Mouse (Mus musculus) activated CD4-positive, CD25-positive, alpha-beta regulatory T cell (primary cell): Measurements from ENCODE around the gene 2210011C24Rik. TPM values are rescaled to one million over a fixed set of nuclear protein-coding genes. Genes with fewer than 3 reads are reported as not detected.

Source experiments
- polyA plus RNA-seq, 2 experiments: library from polyadenylated mRNA; unstranded; fragments of 100-300 nt; shearing (Covaris generic); gene quantifications; one replicate each; pipeline ENCODE4 v1.2.1; 2017

2210011C24Rik gene
- polyA plus RNA-seq = 1 to 10 TPM; 4.0 to 4.1 TPM

DNA sequence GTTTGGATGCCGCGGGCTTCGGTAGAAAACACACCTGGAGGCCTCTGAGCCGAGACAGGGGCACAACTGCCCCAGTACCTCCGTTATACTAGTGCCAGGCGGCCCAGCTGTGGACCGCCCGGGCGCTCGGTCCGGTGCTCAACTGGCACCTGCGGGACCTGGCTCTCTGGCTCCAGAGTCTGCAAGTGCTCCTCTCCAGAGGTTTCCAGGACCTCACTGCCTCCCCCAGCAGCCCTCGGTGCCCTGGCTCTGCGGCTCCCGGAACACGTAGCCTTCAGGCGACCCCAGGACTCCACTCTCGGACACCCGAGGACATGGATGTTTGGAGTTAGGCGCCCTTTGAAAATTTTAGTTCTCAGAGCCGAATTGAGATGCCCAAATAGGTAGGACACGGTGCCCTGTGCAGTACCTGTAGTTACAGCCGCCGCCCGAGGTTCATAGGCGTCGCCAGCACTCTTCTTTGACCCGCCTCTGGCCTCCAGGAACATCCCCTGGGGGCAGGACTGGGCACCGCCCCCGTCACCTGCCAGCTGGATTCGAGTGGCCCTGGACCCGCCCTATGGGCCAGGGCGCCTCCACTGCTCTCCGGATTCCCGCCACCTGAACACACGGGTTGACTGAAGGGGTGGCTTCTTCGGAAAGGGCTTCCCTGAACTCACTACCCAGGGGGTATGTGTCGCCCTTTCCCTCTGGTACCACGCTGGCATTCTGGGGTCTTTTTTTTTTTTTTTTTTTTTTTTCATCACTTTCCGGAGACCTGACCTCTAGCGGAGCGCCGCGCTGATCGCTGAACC lies at the start of gene 2210011C24Rik:
Gene 2210011C24Rik, minus strand, starts transcription at position 467 of the 794 bp plus-strand sequence.

GRCm38 (mm10) chr8:84044900-84045299 lies 32.9 kb upstream of the 2210011C24Rik start, which contains the start of gene Rln3:
Gene Rln3 (minus strand): TSS chr8:84045000.

DNA sequence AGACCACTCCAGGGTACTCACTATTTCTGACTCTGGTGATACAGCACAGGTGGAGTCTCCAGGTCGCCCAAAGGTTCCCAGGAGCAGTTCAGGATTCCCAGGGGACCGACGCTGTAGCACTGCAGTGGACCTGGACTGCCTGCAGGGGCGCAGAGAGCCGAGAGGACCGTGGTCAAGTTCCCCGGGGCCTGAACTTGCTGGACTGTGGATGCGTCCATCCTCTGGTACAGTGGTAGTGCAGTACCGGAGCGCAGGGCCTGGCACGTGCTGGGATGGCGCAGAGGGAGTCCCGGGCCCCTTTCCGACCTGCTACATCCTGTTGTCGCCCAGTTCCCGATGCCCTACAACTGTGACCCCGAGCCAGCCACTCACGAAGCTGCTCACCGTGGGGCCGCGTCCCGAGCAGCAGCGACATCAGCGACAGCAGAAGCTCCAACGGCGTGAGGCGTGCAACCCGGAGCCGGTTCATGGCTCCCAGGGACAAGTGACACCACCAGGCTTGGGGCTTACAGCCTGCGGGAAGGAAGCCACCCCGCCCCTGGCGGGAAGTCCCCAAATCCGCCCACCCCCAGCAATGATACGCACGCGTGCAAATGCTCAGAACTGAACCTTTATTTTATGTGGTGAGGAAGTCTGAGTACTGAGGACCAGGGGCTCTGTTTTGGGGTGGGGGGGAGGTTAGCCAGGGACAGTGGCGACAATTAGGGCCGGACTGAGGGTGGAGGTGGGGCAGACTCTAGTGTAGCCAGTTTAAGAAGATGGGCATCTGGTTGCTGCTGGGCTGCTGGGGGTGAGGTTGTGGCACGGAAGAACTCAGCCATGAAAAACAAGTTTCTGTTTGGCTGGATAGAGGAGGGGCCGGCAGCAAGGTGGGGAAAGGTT lies 30.3 kb upstream of the 2210011C24Rik start, which contains the start of gene Il27ra:
Gene Il27ra, minus strand, starts transcription at position 524 of the 882 bp plus-strand sequence.

DNA sequence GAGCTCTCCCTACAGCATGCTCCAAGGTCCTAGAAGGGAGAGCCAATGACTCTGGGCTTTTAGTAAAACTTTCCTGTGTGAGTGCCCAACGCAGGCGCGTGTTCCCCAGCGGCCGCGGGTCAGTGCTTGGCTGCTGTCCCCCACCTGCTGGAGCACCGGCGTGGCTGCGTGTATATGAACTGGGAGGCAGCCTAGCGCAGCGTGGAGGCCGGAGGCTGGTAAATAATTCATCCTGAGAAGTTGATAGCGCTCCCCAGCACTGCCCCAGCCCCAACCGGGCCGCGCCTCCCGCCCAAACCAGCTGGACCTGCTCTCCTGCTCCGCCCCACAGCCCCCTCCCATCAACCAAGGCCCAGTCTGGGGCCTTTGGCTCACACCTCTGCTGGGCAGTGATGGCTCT lies 9.1 kb upstream of the 2210011C24Rik start, which contains the start of gene Palm3:
Gene Palm3, plus strand, starts transcription at position 376 of the 400 bp plus-strand sequence.

DNA sequence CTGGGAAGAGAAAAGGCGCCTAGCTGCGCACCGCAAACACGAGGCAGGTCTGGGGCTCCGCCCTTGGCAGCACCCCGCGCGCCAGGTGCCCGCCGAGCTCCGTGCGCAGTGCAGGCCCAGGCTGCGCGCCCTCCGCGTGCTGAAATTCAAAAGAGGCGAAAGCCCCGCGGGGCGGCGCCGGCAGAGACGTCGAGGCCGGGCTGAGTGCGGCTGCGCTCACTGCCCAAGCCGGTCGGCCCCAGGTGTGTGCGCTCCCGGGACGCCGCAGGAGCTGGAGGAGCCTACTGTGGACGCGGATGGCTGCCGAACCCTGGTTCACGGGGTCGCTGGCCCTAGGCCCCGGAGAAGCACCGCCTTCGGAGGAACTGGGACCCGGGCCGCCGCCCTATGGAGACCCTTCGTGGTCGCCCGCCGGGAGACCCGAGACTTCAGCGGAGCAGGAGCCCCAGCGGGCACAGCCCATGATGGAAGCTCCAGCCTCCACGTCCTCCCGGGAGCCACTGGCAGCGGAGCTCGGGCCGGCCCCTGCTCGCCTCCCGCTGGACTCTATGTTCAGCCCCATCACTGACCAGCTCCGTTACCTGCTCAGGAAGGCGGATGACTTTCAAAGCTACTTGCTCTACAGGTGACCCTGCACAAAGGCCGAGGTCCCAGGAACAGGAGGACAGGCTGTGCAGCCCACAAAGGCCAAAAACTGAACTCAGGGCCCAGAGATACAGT lies 10.5 kb downstream of the 2210011C24Rik start, which contains the start of gene 1700067K01Rik:
Gene 1700067K01Rik, plus strand, starts transcription at position 222 of the 720 bp plus-strand sequence.

GRCm38 (mm10) chr8:83997511-83998141 lies 14.3 kb downstream of the 2210011C24Rik start, which contains the start of gene Samd1:
Gene Samd1 (plus strand): TSS chr8:83997672.

GRCm38 (mm10) chr8:83972150-83973120 lies 39.5 kb downstream of the 2210011C24Rik start, which contains the start of gene Prkaca:
Gene Prkaca (plus strand): TSS chr8:83972993.

Other genes starting within 250 kb of the 2210011C24Rik start
- 10 to 100 TPM in 1 of 2 experiments, 1 to 10 TPM in 1; 7.8 to 15.3 TPM for gene Adgrl1, start 112.1 kb downstream of the 2210011C24Rik start, polyA plus RNA-seq
- gene Gm10644, start 57.0 kb downstream of the 2210011C24Rik start, polyA plus RNA-seq = under 1 TPM; 0.24 to 0.63 TPM
- 10 to 100 TPM; 40.2 to 42.2 TPM for gene Asf1b, start 56.7 kb downstream of the 2210011C24Rik start, polyA plus RNA-seq
- gene Prkaca, start 39.2 kb downstream of the 2210011C24Rik start, polyA plus RNA-seq = 10 to 100 TPM; 54.6 to 58.2 TPM
- 10 to 100 TPM in 1 of 2 experiments, 1 to 10 TPM in 1; 9.1 to 11.7 TPM for gene Samd1, start 14.5 kb downstream of the 2210011C24Rik start, polyA plus RNA-seq
- under 1 TPM; 0.12 to 0.36 TPM for gene 1700067K01Rik, start 10.7 kb downstream of the 2210011C24Rik start, polyA plus RNA-seq
- 10 to 100 TPM; 10.1 to 13.4 TPM for gene Palm3, start 9.3 kb upstream of the 2210011C24Rik start, polyA plus RNA-seq
- 100 to 1,000 TPM; 260 to 302 TPM for gene Il27ra, start 30.4 kb upstream of the 2210011C24Rik start, polyA plus RNA-seq
- 100 to 1,000 TPM; 167 to 253 TPM for gene Rln3, start 32.8 kb upstream of the 2210011C24Rik start, polyA plus RNA-seq
- 1 to 10 TPM; 1.8 to 2.1 TPM for gene Gm10643, start 53.0 kb upstream of the 2210011C24Rik start, polyA plus RNA-seq
- gene Rfx1, start 54.7 kb upstream of the 2210011C24Rik start, polyA plus RNA-seq = 10 to 100 TPM; 14.4 to 40.5 TPM
- 10 to 100 TPM; 32.6 to 41.2 TPM for gene Dcaf15, start 92.6 kb upstream of the 2210011C24Rik start, polyA plus RNA-seq
- 10 to 100 TPM; 17.6 to 39.5 TPM for gene Podnl1, start 113.8 kb upstream of the 2210011C24Rik start, polyA plus RNA-seq
- gene Cc2d1a, start 135.8 kb upstream of the 2210011C24Rik start, polyA plus RNA-seq = 10 to 100 TPM; 28.8 to 41.8 TPM
- 1 to 10 TPM in 1 of 2 experiments, under 1 TPM in 1; 0.31 to 1.4 TPM for gene 4930432K21Rik, start 135.9 kb upstream of the 2210011C24Rik start, polyA plus RNA-seq
- gene Nanos3, start 173.0 kb upstream of the 2210011C24Rik start, polyA plus RNA-seq = 1 to 10 TPM; 1.3 to 4.5 TPM
- gene Zswim4, start 224.9 kb upstream of the 2210011C24Rik start, polyA plus RNA-seq = 10 to 100 TPM in 1 of 2 experiments, 1 to 10 TPM in 1; 6.8 to 15.0 TPM
- 100 to 1,000 TPM; 287 to 296 TPM for gene D8Ertd738e, start 237.5 kb upstream of the 2210011C24Rik start, polyA plus RNA-seq
- 100 to 1,000 TPM; 105 to 132 TPM for gene Mri1, start 245.2 kb upstream of the 2210011C24Rik start, polyA plus RNA-seq